Mouse (Mus musculus) bone marrow macrophage, adult 2 months (primary cell): Measurements from ENCODE around the gene Ube2g2. TPM values are rescaled to one million over a fixed set of nuclear protein-coding genes. Genes with fewer than 3 reads are reported as not detected.

Source experiments
- H3K27ac ChIP-seq: 2 replicates; pipeline ENCODE4 v1.5.1; 2012; ENCODE audit warnings: low read depth, low read length; ENCODE audit not compliant: insufficient read depth
- H3K4me1 ChIP-seq: 2 replicates; pipeline ENCODE4 v1.6.1; 2012; ENCODE audit warnings: low read length; ENCODE audit not compliant: control insufficient read depth, insufficient read depth
- H3K4me3 ChIP-seq: 2 replicates; pipeline ENCODE4 v1.5.1; 2012; ENCODE audit warnings: mild to moderate bottlenecking, low read length, moderate library complexity; ENCODE audit not compliant: insufficient read depth
- CTCF ChIP-seq: IDR thresholded peaks from 2 replicates; pipeline ENCODE4 v1.5.1; 2012; ENCODE audit warnings: low read depth, mild to moderate bottlenecking, low read length, moderate library complexity
- POLR2A ChIP-seq: IDR thresholded peaks from 2 replicates; pipeline ENCODE4 v1.6.1; 2012; ENCODE audit warnings: mild to moderate bottlenecking, low read depth, low read length, borderline replicate concordance
- polyA plus RNA-seq: library from polyadenylated mRNA; stranded (reverse); fragments of >200 nt; gene quantifications from 2 replicates; pipeline ENCODE4 v1.2.4, GENCODE M21; 2012; ENCODE audit not compliant: missing spikeins, insufficient read depth, insufficient read length

Gene Ube2g2
- polyA plus RNA-seq, 1 experiment = 61.2 TPM

GRCm38 (mm10) chr10:77587091-77587775, 34.8 kb upstream of the Ube2g2 start:
- Histone ChIP-seq H3K27ac (no peak overlapping the region), H3K4me1 (peaks cover 12% of the 10 kb centered on the region), H3K4me3 (no peak overlapping the region)
- no peak for TF ChIP-seq POLR2A
- TF ChIP-seq CTCF = no peak

GRCm38 (mm10) chr10:77588036-77588435, 34.0 kb upstream of the Ube2g2 start:
- Histone ChIP-seq H3K4me3 (no peak overlapping the region), H3K4me1 (peaks cover 7% of the 10 kb centered on the region), H3K27ac (no peak overlapping the region)
- no peak for TF ChIP-seq POLR2A
- no peak for TF ChIP-seq CTCF

GRCm38 (mm10) chr10:77589117-77589516, 33.0 kb upstream of the Ube2g2 start:
- H3K27ac ChIP-seq = no peak overlapping the region
- H3K4me3 ChIP-seq = no peak overlapping the region
- no peaks in the 10 kb centered on the region for H3K4me1 ChIP-seq
- TF ChIP-seq POLR2A = no peak
- no peak for TF ChIP-seq CTCF

- Histone ChIP-seq H3K27ac (no peak overlapping the region), H3K4me3 (no peak overlapping the region), H3K4me1 (no peaks in the 10 kb centered on the region)
- TF ChIP-seq POLR2A (no peak), CTCF (no peak)
Measured at GRCm38 (mm10) chr10:77589749-77590148, 32.3 kb upstream of the Ube2g2 start.

GRCm38 (mm10) chr10:77590812-77591211, 31.3 kb upstream of the Ube2g2 start:
- TF ChIP-seq CTCF (peak; percentile 34; the same call in 1 of the 2 replicates), POLR2A (no peak)
- Histone ChIP-seq H3K27ac (no peak overlapping the region), H3K4me1 (no peaks in the 10 kb centered on the region), H3K4me3 (no peak overlapping the region)

- Histone ChIP-seq H3K4me1 (no peaks in the 10 kb centered on the region), H3K27ac (no peak overlapping the region), H3K4me3 (no peak overlapping the region)
- TF ChIP-seq POLR2A (no peak), CTCF (no peak)
Measured at GRCm38 (mm10) chr10:77591546-77591945, 30.5 kb upstream of the Ube2g2 start.

- no peak overlapping the region for H3K27ac ChIP-seq
- no peak for TF ChIP-seq CTCF
- no peak for TF ChIP-seq POLR2A
- no peaks in the 10 kb centered on the region for H3K4me1 ChIP-seq
Measured at GRCm38 (mm10) chr10:77596060-77596459, 26.0 kb upstream of the Ube2g2 start.

GRCm38 (mm10) chr10:77603021-77603420, 19.1 kb upstream of the Ube2g2 start:
- Histone ChIP-seq H3K4me3 (no peak overlapping the region), H3K4me1 (peaks cover 7% of the 10 kb centered on the region; the same call in 1 of the 2 replicates), H3K27ac (no peak overlapping the region)
- TF ChIP-seq POLR2A = no peak
- no peak for TF ChIP-seq CTCF

More at GRCm38 (mm10) chr10:77596060-77596459, 26.0 kb upstream of the Ube2g2 start:
- no peak overlapping the region for H3K4me3 ChIP-seq

- H3K4me3 ChIP-seq = no peak overlapping the region
- H3K27ac ChIP-seq = no peak overlapping the region
- TF ChIP-seq POLR2A (no peak), CTCF (0 out of 2 replicates have a peak, but pooled peaks have one; percentile 29)
- H3K4me1 ChIP-seq = peaks cover 7% of the 10 kb centered on the region; the same call in 1 of the 2 replicates
Measured at GRCm38 (mm10) chr10:77604111-77604510, 18.0 kb upstream of the Ube2g2 start.

- peaks cover 8% of the 10 kb centered on the region for H3K4me1 ChIP-seq
Measured at GRCm38 (mm10) chr10:77604958-77605357, 17.1 kb upstream of the Ube2g2 start.

GRCm38 (mm10) chr10:77605368-77605767, 16.7 kb upstream of the Ube2g2 start:
- peak overlapping the region; percentile 89 for H3K27ac ChIP-seq
- TF ChIP-seq POLR2A (no peak), CTCF (no peak)
- peaks cover 12% of the 10 kb centered on the region for H3K4me1 ChIP-seq
- peak overlapping the region; percentile 73; the same call in 1 of the 2 replicates for H3K4me3 ChIP-seq

More at GRCm38 (mm10) chr10:77604958-77605357, 17.1 kb upstream of the Ube2g2 start:
- no peak overlapping the region for H3K4me3 ChIP-seq
- H3K27ac ChIP-seq = no peak overlapping the region
- TF ChIP-seq POLR2A (no peak), CTCF (no peak)
